ENCODE assay signal across 9 mouse cellular contexts in genomic region chrX:99046360-99047055, GRCm38 (mm10). TPM values are rescaled to one million over a fixed set of nuclear protein-coding genes. Genes with fewer than 3 reads are reported as not detected.
DNase-seq lines count a peak whose midpoint lies in the region; ATAC-seq and TF ChIP-seq lines count a peak whose summit lies in the region.
"Had no signal": no experiment of that assay in that cellular context is flagged by ENCODE, and none has a peak within 500 bp of the region (broad histone marks: within the 10 kb centered on the region; RNA-seq: fewer than 3 reads in every experiment).

No protein-coding gene starts in this region.

- no peak for TF ChIP-seq POLR2A in cerebellum, adult 2 months (IDR thresholded peaks at IDR 0.05; ENCODE audit: borderline replicate concordance, insufficient read depth, low read length)

- peak overlapping the region; percentile 34 for H3K4me2 ChIP-seq in heart, embryonic 15.5 days

- ATAC-seq in heart, embryonic 15.5 days (replicated peaks; ENCODE audit: insufficient number of reproducible peaks, insufficient read depth, low FRiP score, low read depth): no peak
- ATAC-seq: inflammation-experienced regulatory T-cells, adult 6 months had no signal

- H3K4me1 ChIP-seq in heart, embryonic 15.5 days (replicated peaks): peaks cover 38% of the 10 kb centered on the region
- no peaks in the 10 kb centered on the region for H3K4me1 ChIP-seq in cerebellum, adult 2 months (ENCODE audit: control insufficient read depth, insufficient read depth, low read length)

- TF ChIP-seq CTCF in cerebellum, adult 2 months (IDR thresholded peaks at IDR 0.05; ENCODE audit: borderline replicate concordance, insufficient read depth, low read depth, low read length): no peak

- no peaks in the 10 kb centered on the region for H3K9me3 ChIP-seq in heart, embryonic 15.5 days (replicated peaks)

- DNase-seq in testis, postnatal 14 days (ENCODE audit: low spot score): peak; percentile 9
- DNase-seq in testis, postnatal 10 days (ENCODE audit: low spot score): no peak
- DNase-seq in kidney, postnatal 25 days: peak; percentile 62 to 79
- no peak for DNase-seq in urinary bladder, postnatal 10 days (ENCODE audit: low spot score)
- no peak for DNase-seq in embryo, embryonic 9.5 days (ENCODE audit: extremely low spot score)
- no peak for DNase-seq in cerebellum, adult 2 months
- no peak for DNase-seq in T-cell, adult 2 months (ENCODE audit: low spot score)

- H3K27me3 ChIP-seq in heart, embryonic 15.5 days: peaks cover 4% of the 10 kb centered on the region; the same call in 1 of the 2 replicates
- no peaks in the 10 kb centered on the region for H3K27me3 ChIP-seq in cerebellum, adult 2 months (ENCODE audit: control insufficient read depth, insufficient read depth, low read length)

- no peaks in the 10 kb centered on the region for H3K36me3 ChIP-seq in heart, embryonic 15.5 days

- H3K27ac ChIP-seq in heart, embryonic 15.5 days: peak overlapping the region; percentile 77
- no peak overlapping the region for H3K27ac ChIP-seq in cerebellum, adult 2 months (ENCODE audit: insufficient read depth, low read length)

- WGBS in heart, embryonic 15.5 days: 45% methylated on average over 5 of the region's 5 CpGs
- 79% methylated on average over 5 of the region's 5 CpGs for WGBS in cerebellum, adult 2 months

- no peak overlapping the region for H3K9ac ChIP-seq in heart, embryonic 15.5 days

- no peak overlapping the region for H3K4me3 ChIP-seq in heart, embryonic 15.5 days
- no peak overlapping the region for H3K4me3 ChIP-seq in cerebellum, adult 2 months (replicated peaks; ENCODE audit: insufficient read depth, low read depth, low read length)

RNA-seq across cellular contexts. Expression of gene Stard8, which starts 43.5 kb away (rescaled TPM):
- polyA plus RNA-seq in heart, embryonic 15.5 days (2015; fragmentation: Nextera tagmentation; extraction: Ambion mirVana): 14.4 and 15.4 TPM in 2 replicates
- 9.0 and 11.4 TPM in 2 replicates for polyA plus RNA-seq in cerebellum, adult 2 months (2012; rRNA removed)

Comparison
In these comparisons a context has a peak if more than half of its experiments do, and no peak if none do; other contexts are left out.
1. DNase-seq: peak in testis, postnatal 14 days (single experiment) and kidney, postnatal 25 days (2 of 2); none in testis, postnatal 10 days (single experiment), urinary bladder, postnatal 10 days (single experiment), embryo, embryonic 9.5 days (single experiment), cerebellum, adult 2 months (0 of 2) and T-cell, adult 2 months (single experiment).